Comparison of ENCODE assay signal across 11 mouse cellular contexts in genomic region chr13:56671206-56671605, GRCm38 (mm10). TPM values are rescaled to one million over a fixed set of nuclear protein-coding genes. Genes with fewer than 3 reads are reported as not detected.
A peak's percentile ranks its signal among the peaks of the same experiment; 100 is the strongest.
DNase-seq lines count a peak whose midpoint lies in the region; ATAC-seq and TF ChIP-seq lines count a peak whose summit lies in the region.
"Had no signal": no experiment of that assay in that cellular context is flagged by ENCODE, and none has a peak within 500 bp of the region (broad histone marks: within the 10 kb centered on the region; RNA-seq: fewer than 3 reads in every experiment).

No protein-coding gene starts in this region.

- WGBS in heart, adult 2 months = 35% methylated on average over 11 of the region's 11 CpGs
- WGBS in heart, embryonic 11.5 days (ENCODE audit: insufficient replicate concordance) = 25% methylated on average over 11 of the region's 11 CpGs
- WGBS in limb, embryonic 14.5 days = 63% methylated on average over 11 of the region's 11 CpGs
- WGBS in stomach, postnatal 0 days = 38% methylated on average over 11 of the region's 11 CpGs

- H3K79me2 ChIP-seq in heart, adult 2 months (replicated peaks; ENCODE audit: control insufficient read depth, insufficient read depth, low read length) = no peaks in the 10 kb centered on the region

- no peaks in the 10 kb centered on the region for H3K9me3 ChIP-seq in heart, embryonic 11.5 days (replicated peaks; ENCODE audit: control insufficient read depth, low read length)
- H3K9me3 ChIP-seq in limb, embryonic 14.5 days (ENCODE audit: control insufficient read depth, low read length) = no peaks in the 10 kb centered on the region
- H3K9me3 ChIP-seq in stomach, postnatal 0 days (ENCODE audit: control insufficient read depth, low read length) = no peaks in the 10 kb centered on the region
- H3K9me3 ChIP-seq: midbrain, embryonic 13.5 days; neural tube, embryonic 15.5 days had no signal

- TF ChIP-seq POLR2A in heart, adult 2 months (IDR thresholded peaks at IDR 0.05; ENCODE audit: insufficient read depth, low read depth, low read length) = no peak
- no peak for TF ChIP-seq POLR2A in limb, embryonic 14.5 days (IDR thresholded peaks at IDR 0.05; ENCODE audit: borderline replicate concordance, extremely low read depth, insufficient read depth, insufficient read length)

- no peaks in the 10 kb centered on the region for H3K27me3 ChIP-seq in heart, adult 2 months (ENCODE audit: control insufficient read depth, insufficient read depth, low read length)
- peaks cover 2% of the 10 kb centered on the region; the same call in 1 of the 2 replicates for H3K27me3 ChIP-seq in heart, embryonic 11.5 days (ENCODE audit: control insufficient read depth, insufficient read depth, low read length)
- no peaks in the 10 kb centered on the region for H3K27me3 ChIP-seq in limb, embryonic 14.5 days (ENCODE audit: control insufficient read depth, insufficient read depth, low read length)
- H3K27me3 ChIP-seq in stomach, postnatal 0 days (ENCODE audit: control insufficient read depth, insufficient read depth, low read length) = no peaks in the 10 kb centered on the region
- H3K27me3 ChIP-seq: neural tube, embryonic 15.5 days had no signal

- intact Hi-C loops in heart, adult 2 months (cut with DNase I) = no loop called here

- H3K4me1 ChIP-seq in heart, adult 2 months (ENCODE audit: control insufficient read depth, insufficient read depth, low read length) = peaks cover 3% of the 10 kb centered on the region; the same call in 1 of the 2 replicates
- peaks cover 8% of the 10 kb centered on the region for H3K4me1 ChIP-seq in heart, embryonic 11.5 days (ENCODE audit: control insufficient read depth, insufficient read depth, low read length)
- H3K4me1 ChIP-seq in limb, embryonic 14.5 days (ENCODE audit: control insufficient read depth, insufficient read depth, low read length) = peaks cover 4% of the 10 kb centered on the region; the same call in 1 of the 2 replicates
- H3K4me1 ChIP-seq in stomach, postnatal 0 days (replicated peaks; ENCODE audit: control insufficient read depth, insufficient read depth) = no peaks in the 10 kb centered on the region
- H3K4me1 ChIP-seq: midbrain, embryonic 13.5 days; neural tube, embryonic 15.5 days had no signal

- ATAC-seq in heart, embryonic 11.5 days (replicated peaks; ENCODE audit: insufficient number of reproducible peaks, low FRiP score, low TSS enrichment) = no peak
- peak; percentile 26; the same call in 1 of the 2 replicates for ATAC-seq in limb, embryonic 14.5 days (ENCODE audit: low FRiP score, low read depth)
- 0 out of 2 replicates have a peak, but pooled peaks have one; percentile 32 for ATAC-seq in stomach, postnatal 0 days (ENCODE audit: low FRiP score, low TSS enrichment)
- ATAC-seq: midbrain, embryonic 13.5 days had no signal

- TF ChIP-seq EP300 in heart, adult 2 months (IDR thresholded peaks at IDR 0.05; ENCODE audit: insufficient read depth, low read depth, low read length) = no peak
- TF ChIP-seq EP300 in stomach, postnatal 0 days (optimal IDR thresholded peaks at IDR 0.05) = no peak

- DNase-seq in heart, adult 2 months = peak; percentile 40 to 45
- DNase-seq in right cerebral cortex, adult 18-20 months = peak; percentile 34
- no peak for DNase-seq in right cerebral cortex, postnatal 14 days
- no peak for DNase-seq in limb, embryonic 14.5 days (ENCODE audit: low spot score)
- DNase-seq in stomach, postnatal 0 days (ENCODE audit: low spot score) = no peak
- DNase-seq in cerebellum, adult 11 months = no peak
- no peak for DNase-seq in cerebellum, adult 11-12 months
- DNase-seq: kidney, adult 8-10 months had no signal

- H3K9ac ChIP-seq in heart, adult 2 months (ENCODE audit: low read depth, low read length) = no peak overlapping the region
- no peak overlapping the region for H3K9ac ChIP-seq in heart, embryonic 11.5 days (ENCODE audit: low read depth, low read length)
- H3K9ac ChIP-seq in limb, embryonic 14.5 days (ENCODE audit: low read depth, low read length, severe bottlenecking) = no peak overlapping the region
- H3K9ac ChIP-seq in stomach, postnatal 0 days (ENCODE audit: low read length) = no peak overlapping the region
- H3K9ac ChIP-seq: midbrain, embryonic 13.5 days; neural tube, embryonic 15.5 days had no signal

- H3K4me2 ChIP-seq in heart, embryonic 11.5 days = no peak overlapping the region
- H3K4me2 ChIP-seq in limb, embryonic 14.5 days (replicated peaks; ENCODE audit: low read depth, low read length, severe bottlenecking) = no peak overlapping the region
- H3K4me2 ChIP-seq in stomach, postnatal 0 days (replicated peaks; ENCODE audit: low read depth) = no peak overlapping the region
- H3K4me2 ChIP-seq: midbrain, embryonic 13.5 days; neural tube, embryonic 15.5 days had no signal

- no peak for TF ChIP-seq CTCF in heart, adult 2 months (IDR thresholded peaks at IDR 0.05)
- no peak for TF ChIP-seq CTCF in stomach, postnatal 0 days (IDR thresholded peaks at IDR 0.05; ENCODE audit: low read depth)

- H3K27ac ChIP-seq in heart, adult 2 months = no peak overlapping the region
- no peak overlapping the region for H3K27ac ChIP-seq in heart, embryonic 11.5 days (ENCODE audit: low read depth, low read length)
- no peak overlapping the region for H3K27ac ChIP-seq in limb, embryonic 14.5 days (replicated peaks; ENCODE audit: low read depth, low read length)
- H3K27ac ChIP-seq in stomach, postnatal 0 days (replicated peaks) = no peak overlapping the region
- H3K27ac ChIP-seq: midbrain, embryonic 13.5 days; neural tube, embryonic 15.5 days had no signal

- H3K36me3 ChIP-seq in heart, adult 2 months (ENCODE audit: control insufficient read depth, insufficient read depth, low read length) = no peaks in the 10 kb centered on the region
- H3K36me3 ChIP-seq in heart, embryonic 11.5 days (ENCODE audit: control insufficient read depth, insufficient read depth, low read length) = no peaks in the 10 kb centered on the region
- H3K36me3 ChIP-seq in limb, embryonic 14.5 days (ENCODE audit: control insufficient read depth, insufficient read depth, low read length) = no peaks in the 10 kb centered on the region
- no peaks in the 10 kb centered on the region for H3K36me3 ChIP-seq in stomach, postnatal 0 days (ENCODE audit: control insufficient read depth, insufficient read depth, low read length)
- H3K36me3 ChIP-seq: midbrain, embryonic 13.5 days; neural tube, embryonic 15.5 days had no signal

- H3K4me3 ChIP-seq in heart, adult 2 months = no peak overlapping the region
- H3K4me3 ChIP-seq in heart, embryonic 11.5 days (ENCODE audit: low read depth, low read length) = no peak overlapping the region
- no peak overlapping the region for H3K4me3 ChIP-seq in limb, embryonic 14.5 days (replicated peaks; ENCODE audit: low read length)
- H3K4me3 ChIP-seq in stomach, postnatal 0 days (ENCODE audit: low read depth, low read length) = no peak overlapping the region
- H3K4me3 ChIP-seq: midbrain, embryonic 13.5 days; neural tube, embryonic 15.5 days had no signal

RNA-seq across cellular contexts. Expression of gene Smad5, which starts 31.6 kb away (rescaled TPM):
- 10 to 100 TPM; 29.7 to 30.3 TPM for total RNA-seq in heart, adult 2 months (2021)
- polyA plus RNA-seq in heart, adult 2 months (2012; rRNA removed) = 19.7 and 37.7 TPM in 2 replicates
- polyA plus RNA-seq in heart, embryonic 11.5 days (2014; fragmentation: Nextera tagmentation; extraction: Ambion mirVana) = 25.7 and 26.3 TPM in 2 replicates
- polyA plus RNA-seq in limb, embryonic 14.5 days (2012; rRNA removed) = 58.5 and 78.3 TPM in 2 replicates
- 48.2 and 57.2 TPM in 2 replicates for polyA plus RNA-seq in limb, embryonic 14.5 days (2014; fragmentation: Nextera tagmentation; extraction: Ambion mirVana)
- 9.4 and 10.3 TPM in 2 replicates for polyA plus RNA-seq in stomach, postnatal 0 days (2015; fragmentation: Nextera tagmentation; extraction: Ambion mirVana)

Comparison
In these comparisons a context has a peak if more than half of its experiments do, and no peak if none do; other contexts are left out.
1. DNase-seq: peak in heart, adult 2 months (2 of 2) and right cerebral cortex, adult 18-20 months (single experiment); none in right cerebral cortex, postnatal 14 days (single experiment), limb, embryonic 14.5 days (single experiment), stomach, postnatal 0 days (single experiment), cerebellum, adult 11 months (single experiment) and cerebellum, adult 11-12 months (single experiment).